Mouse (Mus musculus) thymus, postnatal 4 days (tissue): ENCODE measurements around the gene Lmntd2.
A peak's percentile ranks its signal among the peaks of the same experiment; 100 is the strongest.

Source experiments
- DNase-seq: peaks from one replicate; pipeline ENCODE4 v3.0.0; 2021

Lmntd2 gene

GRCm38 (mm10) chr7:141190220-141190619 is 23.7 kb downstream of the Lmntd2 start:
- DNase-seq, result no peak

GRCm38 (mm10) chr7:141188733-141189132 is 25.1 kb downstream of the Lmntd2 start:
- no peak for DNase-seq

- DNase-seq, result no peak
These were observed 25.7 kb downstream of the Lmntd2 start for GRCm38 (mm10) chr7:141188194-141188593.

GRCm38 (mm10) chr7:141176173-141176572 is 37.7 kb downstream of the Lmntd2 start:
- peak; percentile 93 for DNase-seq

GRCm38 (mm10) chr7:141175068-141175467 is 38.8 kb downstream of the Lmntd2 start:
- DNase-seq, result no peak

GRCm38 (mm10) chr7:141173323-141173850 is 40.5 kb downstream of the Lmntd2 start:
- no peak for DNase-seq

- DNase-seq, result peak; percentile 93
These were observed 41.5 kb downstream of the Lmntd2 start, which contains the start of gene Rnh1 for GRCm38 (mm10) chr7:141172116-141173006. TSS of gene Rnh1 (minus strand) at chr7:141172857.

GRCm38 (mm10) chr7:141169866-141170265 is 44.0 kb downstream of the Lmntd2 start:
- no peak for DNase-seq

GRCm38 (mm10) chr7:141169300-141169699 is 44.6 kb downstream of the Lmntd2 start:
- no peak for DNase-seq

- DNase-seq, result peak; percentile 61
These were observed 45.3 kb downstream of the Lmntd2 start for GRCm38 (mm10) chr7:141168518-141168953.

- DNase-seq, result no peak
These were observed 45.9 kb downstream of the Lmntd2 start for GRCm38 (mm10) chr7:141167901-141168517.

- no peak for DNase-seq
These were observed 49.0 kb downstream of the Lmntd2 start for GRCm38 (mm10) chr7:141164850-141165249.

- DNase-seq, result no peak
These were observed 49.5 kb downstream of the Lmntd2 start for GRCm38 (mm10) chr7:141164397-141164796.
